Mouse (Mus musculus) stomach, postnatal 0 days (tissue): ENCODE data around the gene Gmds.

Experiments
- CTCF ChIP-seq: IDR thresholded peaks from 2 replicates; pipeline ENCODE4 v1.5.1; 2016; ENCODE audit warnings: antibody characterized with exemption, low read depth, mild to moderate bottlenecking, moderate library complexity
- EP300 ChIP-seq: optimal IDR thresholded peaks from 2 replicates; pipeline ENCODE3; 2016; ENCODE audit warnings: antibody characterized with exemption

DNA sequence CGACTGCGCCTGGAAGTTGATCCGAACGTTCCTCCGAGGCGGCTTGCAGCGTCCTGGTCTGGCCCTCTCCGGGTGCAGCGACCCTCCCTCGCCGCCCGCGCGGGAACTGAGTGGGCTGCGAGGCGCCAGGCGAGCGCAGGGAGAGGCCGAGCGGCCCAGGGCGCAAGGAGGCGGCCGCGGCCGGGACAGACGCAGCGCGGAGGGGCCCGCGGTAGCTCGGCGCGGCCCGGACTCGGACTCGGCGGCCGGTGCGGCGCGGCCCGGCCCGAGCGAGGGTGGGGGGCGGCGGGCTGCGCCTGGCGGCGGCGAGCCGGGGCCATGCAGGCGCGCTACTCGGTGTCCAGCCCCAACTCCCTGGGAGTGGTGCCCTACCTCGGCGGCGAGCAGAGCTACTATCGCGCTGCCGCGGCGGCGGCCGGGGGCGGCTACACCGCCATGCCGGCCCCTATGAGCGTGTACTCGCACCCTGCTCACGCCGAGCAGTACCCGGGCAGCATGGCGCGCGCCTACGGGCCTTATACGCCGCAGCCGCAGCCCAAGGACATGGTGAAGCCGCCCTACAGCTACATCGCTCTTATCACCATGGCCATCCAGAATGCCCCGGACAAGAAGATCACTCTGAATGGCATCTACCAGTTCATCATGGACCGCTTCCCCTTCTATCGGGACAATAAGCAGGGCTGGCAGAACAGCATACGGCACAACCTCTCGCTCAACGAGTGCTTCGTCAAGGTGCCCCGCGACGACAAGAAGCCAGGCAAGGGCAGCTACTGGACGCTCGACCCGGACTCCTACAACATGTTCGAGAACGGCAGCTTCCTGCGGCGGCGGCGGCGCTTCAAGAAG lies 531.4 kb downstream of the Gmds start:
- no peak for TF ChIP-seq EP300
- TF ChIP-seq CTCF: no peak
